Mouse (Mus musculus) gastrocnemius, postnatal 14 days (tissue): ENCODE data around the gene Nav2. TPM values are rescaled to one million over a fixed set of nuclear protein-coding genes. Genes with fewer than 3 reads are reported as not detected.

Experiments used
- DNase-seq: peaks from one replicate; pipeline ENCODE4 v3.0.0; 2021; ENCODE audit warnings: mixed read lengths
- intact Hi-C: fragments of 180-260 bp; cut with DNase I; formaldehyde crosslinking; loops from one replicate; pipeline ENCODE4 v1.15.1; 2025; ENCODE audit warnings: low total_unique reads
- total RNA-seq, 2 experiments: library from RNA; stranded (reverse); gene quantifications; 2 replicates each; pipeline ENCODE4 v1.2.3; 2021

Gene Nav2
- total RNA-seq, 2 experiments from 2014 or later: 26.2 to 39.3 TPM

GRCm38 (mm10) chr7:49210721-49211120, 302.2 kb downstream of the Nav2 start:
- DNase-seq: no peak
- intact Hi-C loops: no loop called here

GRCm38 (mm10) chr7:49213011-49213410, 304.5 kb downstream of the Nav2 start:
- intact Hi-C loops: no loop called here
- peak; percentile 30 for DNase-seq

- intact Hi-C loops: no loop called here
- DNase-seq: no peak
Measured at GRCm38 (mm10) chr7:49217786-49218185, 309.3 kb downstream of the Nav2 start.

DNA sequence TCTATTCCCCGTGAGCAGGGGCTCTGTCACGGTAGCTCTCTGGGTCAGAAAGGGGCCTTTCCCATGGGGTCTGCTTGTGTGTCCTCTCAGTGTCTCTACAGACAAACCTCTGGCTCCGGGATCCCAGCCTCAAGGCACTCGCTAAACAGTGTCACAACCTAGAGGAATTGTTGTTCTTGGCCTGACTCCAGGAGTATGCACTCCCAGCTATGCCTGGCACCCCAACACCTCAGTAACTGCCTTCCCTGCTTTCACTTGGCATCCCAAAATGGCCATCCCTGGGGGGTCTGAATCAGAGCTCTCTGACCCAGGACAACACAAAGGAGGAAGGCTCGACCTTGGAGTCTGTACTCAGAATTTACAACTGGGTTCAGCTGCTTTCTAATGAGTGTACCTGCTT, 317.2 kb downstream of the Nav2 start:
- intact Hi-C loops: no loop called here
- DNase-seq: no peak

GRCm38 (mm10) chr7:49232969-49233368, 324.5 kb downstream of the Nav2 start:
- intact Hi-C loops: no loop called here
- DNase-seq: no peak

GRCm38 (mm10) chr7:49234288-49234687, 325.8 kb downstream of the Nav2 start:
- DNase-seq: no peak
- intact Hi-C loops: no loop called here

DNA sequence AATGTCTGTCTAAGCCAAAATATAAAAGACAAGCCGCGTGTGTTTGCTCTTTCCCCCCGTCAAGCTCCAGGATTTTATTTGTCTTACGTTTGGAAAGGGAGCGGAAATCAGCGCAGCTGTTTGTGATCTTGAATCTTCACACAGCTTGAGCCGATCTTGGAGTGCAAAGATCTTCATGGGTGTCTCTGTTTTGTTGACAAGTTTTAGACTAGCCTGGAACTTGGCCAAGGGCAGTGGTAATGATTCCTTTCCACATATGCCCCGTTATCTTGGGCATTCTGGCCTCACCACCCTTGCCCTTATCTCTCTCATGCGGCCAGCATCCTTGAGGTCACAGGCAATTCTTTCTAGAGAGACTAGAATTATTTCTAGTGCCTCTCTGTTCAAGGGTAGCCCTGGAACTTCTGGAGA, 326.8 kb downstream of the Nav2 start:
- intact Hi-C loops: no loop called here
- DNase-seq: no peak

- no peak for DNase-seq
- intact Hi-C loops: no loop called here
Measured at GRCm38 (mm10) chr7:49235821-49236220, 327.3 kb downstream of the Nav2 start.

- intact Hi-C loops: loop anchor here (10.0 kb wide), 1 partner anchor 106 kb away; no protein-coding TSS in a partner anchor
- no peak for DNase-seq
Measured at GRCm38 (mm10) chr7:49240461-49240860, 331.9 kb downstream of the Nav2 start.

- intact Hi-C loops: loop anchor here (10.0 kb wide), 1 partner anchor 106 kb away; no protein-coding TSS in a partner anchor
- DNase-seq: no peak
Measured at GRCm38 (mm10) chr7:49241229-49241751, 332.8 kb downstream of the Nav2 start.

- no peak for DNase-seq
- intact Hi-C loops: loop anchor here (10.0 kb wide), 1 partner anchor 107 kb away; no protein-coding TSS in a partner anchor
Measured at GRCm38 (mm10) chr7:49242261-49242660, 333.7 kb downstream of the Nav2 start.

- intact Hi-C loops: loop anchor here (10.0 kb wide), 1 partner anchor 108 kb away; no protein-coding TSS in a partner anchor
- DNase-seq: no peak
Measured at GRCm38 (mm10) chr7:49243079-49243478, 334.6 kb downstream of the Nav2 start.

- intact Hi-C loops: loop anchor here (10.0 kb wide), 1 partner anchor 111 kb away; no protein-coding TSS in a partner anchor
- DNase-seq: peak; percentile 94
Measured at GRCm38 (mm10) chr7:49245537-49246239, 337.2 kb downstream of the Nav2 start.

- intact Hi-C loops: loop anchor here (10.0 kb wide), 1 partner anchor 111 kb away; no protein-coding TSS in a partner anchor
- no peak for DNase-seq
Measured at GRCm38 (mm10) chr7:49246240-49246578, 337.7 kb downstream of the Nav2 start.

GRCm38 (mm10) chr7:49246584-49247481, 338.3 kb downstream of the Nav2 start:
- no peak for DNase-seq
- intact Hi-C loops: loop anchor here (10.0 kb wide), 1 partner anchor 112 kb away; no protein-coding TSS in a partner anchor

DNA sequence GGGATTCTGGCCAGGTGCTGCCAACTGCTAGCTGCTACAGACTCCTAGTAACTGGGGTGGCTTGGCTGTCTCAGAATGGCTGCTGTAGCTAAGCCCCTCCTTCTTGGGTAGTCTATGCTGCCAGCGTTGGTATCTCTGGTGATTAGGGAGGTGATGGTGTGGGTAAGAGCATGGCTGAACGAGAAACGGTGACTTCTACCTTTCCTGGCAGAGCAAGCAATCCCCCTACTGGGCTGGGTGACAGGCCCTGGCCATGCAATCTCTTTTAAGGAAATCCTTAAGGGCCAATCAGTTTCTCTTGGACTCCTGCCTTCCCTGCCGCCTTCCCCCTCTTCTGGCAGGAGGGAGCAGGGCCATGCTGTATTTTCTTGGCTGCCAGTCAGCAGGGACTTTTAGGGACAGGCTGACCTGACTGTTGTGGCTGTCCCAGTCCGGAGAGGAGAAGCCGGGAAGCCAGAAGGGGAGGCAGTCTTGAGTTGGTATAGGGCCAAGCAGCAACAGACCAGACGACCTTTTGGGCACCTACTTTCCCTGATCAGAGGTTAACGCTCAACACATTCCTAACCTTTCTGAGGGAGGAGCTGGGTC, 339.3 kb downstream of the Nav2 start:
- intact Hi-C loops: loop anchor here (10.0 kb wide), 1 partner anchor 113 kb away; no protein-coding TSS in a partner anchor

GRCm38 (mm10) chr7:49248333-49249086, 340.0 kb downstream of the Nav2 start:
- intact Hi-C loops: loop anchor here (10.0 kb wide), 1 partner anchor 114 kb away; no protein-coding TSS in a partner anchor
- no peak for DNase-seq

More for the DNA sequence above, 339.3 kb downstream of the Nav2 start:
- peak; percentile 57 for DNase-seq

GRCm38 (mm10) chr7:49249462-49249861, 340.9 kb downstream of the Nav2 start:
- no peak for DNase-seq
- intact Hi-C loops: loop anchor here (10.0 kb wide), 1 partner anchor 115 kb away; no protein-coding TSS in a partner anchor

DNA sequence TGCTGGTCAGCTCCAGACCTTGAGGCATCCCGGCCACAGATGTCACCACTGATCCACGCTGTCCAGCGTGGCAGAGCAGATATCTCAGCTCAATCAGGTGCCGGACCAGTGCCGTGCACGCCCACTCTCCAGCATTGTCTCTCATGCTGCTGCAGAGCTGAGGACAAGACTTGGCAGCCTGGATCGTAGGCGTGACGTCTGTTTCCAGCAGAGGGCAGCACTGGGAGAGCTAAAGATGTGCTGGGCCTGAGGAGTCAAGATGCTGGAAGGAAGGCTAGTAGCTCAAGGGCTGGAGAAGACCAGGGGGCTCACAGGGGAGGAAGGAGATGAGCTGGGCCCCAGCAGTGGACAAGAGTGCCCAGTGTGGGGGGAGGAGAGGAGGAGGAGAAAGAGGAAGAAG, 341.5 kb downstream of the Nav2 start:
- peak; percentile 78 for DNase-seq
- intact Hi-C loops: loop anchor here (5.0 to 10.0 kb wide), 2 partner anchors 115 to 172 kb away; no protein-coding TSS in a partner anchor
